Mouse (Mus musculus) midbrain, embryonic 14.5 days (tissue): ENCODE results near the gene Usp6nl. TPM values are rescaled to one million over a fixed set of nuclear protein-coding genes. Genes with fewer than 3 reads are reported as not detected.

Source experiments
- ATAC-seq: fragments of 200-750 bp; cut with Nextera tagmentation; 2 replicates; pipeline ENCODE4 v1.8.0; 2017; ENCODE audit warnings: moderate number of reproducible peaks, moderate library complexity; ENCODE audit not compliant: low FRiP score, low TSS enrichment
- DNase-seq: peaks from one replicate; pipeline ENCODE4 v3.0.0-alpha.2; 2015
- H3K27ac ChIP-seq: fragments of 300-500 bp; sonication (generic); replicated peaks from 2 replicates; pipeline ENCODE4 v1.5.1; 2014; ENCODE audit warnings: mild to moderate bottlenecking, low read depth, low read length, moderate library complexity
- H3K27me3 ChIP-seq: fragments of 300-500 bp; sonication (generic); 2 replicates; pipeline ENCODE4 v1.6.1; 2014; ENCODE audit warnings: low read length, control low read depth, mixed read lengths; ENCODE audit not compliant: control insufficient read depth, insufficient read depth
- H3K36me3 ChIP-seq: fragments of 300-500 bp; sonication (generic); 2 replicates; pipeline ENCODE4 v1.6.1; 2014; ENCODE audit warnings: low read length, control low read depth; ENCODE audit not compliant: control insufficient read depth, insufficient read depth
- H3K4me1 ChIP-seq: fragments of 300-500 bp; sonication (generic); 2 replicates; pipeline ENCODE4 v1.6.1; 2014; ENCODE audit warnings: mild to moderate bottlenecking, antibody characterized with exemption, low read length, control low read depth; ENCODE audit not compliant: control insufficient read depth, insufficient read depth
- H3K4me2 ChIP-seq: fragments of 300-500 bp; sonication (generic); 2 replicates; pipeline ENCODE4 v1.6.1; 2014; ENCODE audit warnings: mild to moderate bottlenecking, low read length, moderate library complexity
- H3K4me3 ChIP-seq: fragments of 300-500 bp; sonication (generic); replicated peaks from 2 replicates; pipeline ENCODE4 v1.5.1; 2014; ENCODE audit warnings: low read depth, low read length
- H3K9ac ChIP-seq: fragments of 300-500 bp; sonication (generic); replicated peaks from 2 replicates; pipeline ENCODE4 v1.6.1; 2014; ENCODE audit warnings: mild to moderate bottlenecking, low read length, moderate library complexity
- H3K9me3 ChIP-seq: fragments of 300-500 bp; sonication (generic); 2 replicates; pipeline ENCODE4 v1.6.1; 2016; ENCODE audit warnings: low read length, control low read depth, mixed read lengths; ENCODE audit not compliant: control insufficient read depth
- WGBS: fragments of 180-500 bp; shearing (Covaris S2); extraction: QIAGEN DNeasy Blood & Tissue Kit; methylation state at CpG from one replicate; pipeline ENCODE4 v1.1.7; 2014; 5-methylcytosine and 5-hydroxymethylcytosine counted together
- polyA plus RNA-seq: library from polyadenylated mRNA; unstranded; fragments of >200 nt; fragmentation: Nextera tagmentation; extraction: Ambion mirVana; gene quantifications from 2 replicates; pipeline ENCODE4 v1.2.1, GENCODE M21; 2014

Usp6nl gene
- polyA plus RNA-seq, 1 experiment from 2014 or later, result 13.7 TPM

DNA sequence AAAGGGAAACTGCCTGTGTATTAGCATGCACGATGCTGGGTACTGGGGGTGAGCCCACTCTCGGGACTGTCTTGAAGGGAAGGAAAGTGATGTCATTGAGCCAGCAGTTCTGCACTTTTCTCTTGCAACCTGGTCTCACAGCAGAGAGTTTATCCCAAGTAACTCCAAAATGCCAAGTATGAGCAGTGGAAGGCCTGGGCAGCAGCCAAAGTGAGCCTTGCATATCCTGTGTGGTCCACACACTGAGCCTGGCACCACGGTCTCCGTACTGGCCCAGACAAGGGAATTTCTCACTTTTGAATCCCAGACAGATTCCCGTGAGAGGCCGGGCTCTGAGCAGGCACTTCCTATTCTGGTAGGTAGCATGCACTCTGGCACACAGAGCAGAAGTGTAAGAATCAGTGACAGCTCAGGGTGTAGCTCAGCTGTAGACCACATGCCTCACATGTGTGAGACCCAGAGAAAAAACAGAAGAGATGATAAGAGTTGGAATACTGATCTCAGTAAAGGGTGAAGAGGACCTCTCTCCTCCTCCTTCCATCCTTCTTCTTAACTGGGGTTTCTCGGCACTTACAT lies 132.6 kb downstream of the Usp6nl start:
- H3K27ac ChIP-seq, result no peak overlapping the region
- ATAC-seq, result 0 out of 2 replicates have a peak, but pooled peaks have one; percentile 10
- DNase-seq, result no peak

DNA sequence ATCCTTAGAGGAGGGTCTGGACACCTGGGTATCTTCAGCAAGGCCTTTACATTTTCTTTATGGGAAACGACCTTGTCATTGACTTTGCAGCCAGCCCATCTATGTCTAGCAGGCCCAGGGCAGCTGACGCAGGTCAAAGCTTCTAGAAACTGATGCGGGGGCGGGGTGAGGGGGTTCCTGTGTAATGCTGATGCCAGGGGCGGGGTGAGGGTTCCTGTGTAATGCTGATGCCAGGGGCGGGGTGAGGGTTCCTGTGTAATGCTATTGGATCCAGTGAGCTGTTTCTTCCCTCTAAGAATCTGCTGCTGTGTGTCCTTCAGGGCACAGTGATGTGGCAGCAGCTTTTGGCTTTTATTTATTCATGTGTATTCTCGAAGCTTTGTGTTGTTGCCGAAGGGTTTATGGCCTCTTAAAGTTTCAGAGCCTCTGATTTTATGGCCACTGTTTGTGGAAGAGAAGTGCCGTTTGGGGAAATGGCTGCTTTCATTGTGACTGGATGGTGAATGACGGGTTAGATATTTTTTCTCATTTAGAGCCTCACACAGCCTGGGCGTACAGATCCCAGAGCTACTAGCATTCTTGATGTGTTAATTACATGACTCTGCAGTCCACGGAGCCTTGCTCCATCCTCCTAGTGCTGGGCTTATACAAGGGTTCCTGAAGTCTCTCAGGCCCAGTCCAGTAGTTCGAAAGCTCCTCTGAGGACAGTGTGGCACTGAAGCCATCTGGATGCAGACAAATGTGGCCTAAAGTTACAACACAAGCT lies 137.0 kb downstream of the Usp6nl start:
- H3K27ac ChIP-seq, result no peak overlapping the region
- no peak overlapping the region for H3K4me2 ChIP-seq
- no peaks in the 10 kb centered on the region for H3K36me3 ChIP-seq
- 57% methylated on average over 13 of the region's 13 CpGs for WGBS
- H3K4me3 ChIP-seq, result no peak overlapping the region
- DNase-seq (no peak), ATAC-seq (no peak)
- no peaks in the 10 kb centered on the region for H3K27me3 ChIP-seq
- H3K9ac ChIP-seq, result no peak overlapping the region
- H3K9me3 ChIP-seq, result no peaks in the 10 kb centered on the region; the same call in 1 of the 2 replicates
- H3K4me1 ChIP-seq, result no peaks in the 10 kb centered on the region

More for the DNA sequence above, 132.6 kb downstream of the Usp6nl start:
- Histone ChIP-seq H3K4me2 (no peak overlapping the region), H3K4me3 (no peak overlapping the region), H3K4me1 (no peaks in the 10 kb centered on the region), H3K9me3 (no peaks in the 10 kb centered on the region), H3K9ac (no peak overlapping the region), H3K27me3 (no peaks in the 10 kb centered on the region), H3K36me3 (no peaks in the 10 kb centered on the region)
- WGBS, result 80% methylated on average over 7 of the region's 7 CpGs

DNA sequence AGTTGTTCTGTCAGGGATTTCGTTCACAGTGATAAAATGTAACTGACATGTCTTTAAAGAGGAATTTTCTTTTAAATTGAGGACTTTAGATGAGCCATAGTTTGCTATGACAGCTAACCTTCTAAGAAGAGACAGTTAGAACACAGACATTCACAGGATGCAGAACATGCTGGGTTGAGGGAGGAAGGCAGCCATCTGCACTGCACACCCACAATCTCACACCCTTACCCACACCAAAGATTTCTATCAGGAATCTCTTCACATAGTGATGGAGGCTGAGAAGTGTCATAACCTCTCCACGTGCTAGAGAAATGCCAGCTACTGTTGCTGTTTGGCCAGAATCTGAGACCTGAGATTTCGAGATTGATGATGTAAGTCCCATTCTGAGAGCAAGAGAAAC lies 139.8 kb downstream of the Usp6nl start:
- WGBS, result 90% methylated on average over 3 of the region's 3 CpGs
- Histone ChIP-seq H3K4me2 (no peak overlapping the region), H3K27ac (no peak overlapping the region), H3K27me3 (no peaks in the 10 kb centered on the region), H3K9me3 (no peaks in the 10 kb centered on the region; the same call in 1 of the 2 replicates), H3K4me3 (no peak overlapping the region), H3K36me3 (no peaks in the 10 kb centered on the region), H3K4me1 (no peaks in the 10 kb centered on the region), H3K9ac (no peak overlapping the region)
- DNase-seq (no peak), ATAC-seq (no peak)

DNA sequence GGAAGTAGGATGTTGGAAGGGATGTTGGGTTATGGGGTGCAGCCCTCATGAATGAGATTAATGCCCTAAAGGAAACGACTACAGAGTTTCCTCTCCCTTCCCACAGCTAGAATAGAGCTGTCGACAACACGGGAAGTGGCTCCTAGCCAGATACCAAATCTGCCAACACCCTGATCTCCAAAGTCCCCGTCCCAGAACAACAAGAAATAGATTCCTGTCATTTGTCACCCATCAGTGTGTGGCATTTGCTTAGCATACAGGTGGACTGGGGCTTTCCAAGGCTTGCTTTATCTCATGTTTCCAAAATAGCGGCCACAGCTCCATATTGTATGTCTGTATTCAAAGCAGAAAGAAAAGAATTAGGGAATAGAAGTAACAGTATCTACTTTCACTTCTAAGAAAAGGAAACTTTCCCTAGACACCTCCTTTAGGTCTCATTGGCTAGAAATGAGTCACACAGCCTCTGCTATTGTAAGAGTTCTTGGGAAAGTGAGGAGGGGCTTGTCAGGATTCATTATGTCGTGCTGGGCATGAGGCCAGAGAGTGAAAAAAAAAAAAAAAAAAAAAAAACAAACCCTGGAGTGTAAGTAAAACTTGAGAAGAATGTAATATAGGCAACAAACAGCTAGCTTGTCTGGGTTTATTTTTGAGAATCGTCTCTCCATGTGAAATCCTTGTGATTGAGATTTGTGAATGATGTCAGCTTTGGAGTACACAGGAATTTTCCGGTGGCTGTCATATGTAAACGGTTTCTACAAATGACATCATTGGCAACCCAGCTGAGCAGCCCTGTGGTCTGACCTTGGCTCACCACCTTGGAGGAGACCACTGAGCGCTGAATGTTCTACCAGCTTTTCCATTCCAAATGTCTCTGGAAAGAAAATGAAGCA lies 141.6 kb downstream of the Usp6nl start:
- Histone ChIP-seq H3K27ac (peak overlapping the region; percentile 21), H3K4me1 (no peaks in the 10 kb centered on the region), H3K9me3 (no peaks in the 10 kb centered on the region; the same call in 1 of the 2 replicates), H3K36me3 (no peaks in the 10 kb centered on the region), H3K4me3 (no peak overlapping the region), H3K9ac (no peak overlapping the region), H3K4me2 (no peak overlapping the region), H3K27me3 (no peaks in the 10 kb centered on the region)
- ATAC-seq (peak; percentile 84), DNase-seq (peak; percentile 65)
- 30% methylated on average over 10 of the region's 10 CpGs for WGBS

DNA sequence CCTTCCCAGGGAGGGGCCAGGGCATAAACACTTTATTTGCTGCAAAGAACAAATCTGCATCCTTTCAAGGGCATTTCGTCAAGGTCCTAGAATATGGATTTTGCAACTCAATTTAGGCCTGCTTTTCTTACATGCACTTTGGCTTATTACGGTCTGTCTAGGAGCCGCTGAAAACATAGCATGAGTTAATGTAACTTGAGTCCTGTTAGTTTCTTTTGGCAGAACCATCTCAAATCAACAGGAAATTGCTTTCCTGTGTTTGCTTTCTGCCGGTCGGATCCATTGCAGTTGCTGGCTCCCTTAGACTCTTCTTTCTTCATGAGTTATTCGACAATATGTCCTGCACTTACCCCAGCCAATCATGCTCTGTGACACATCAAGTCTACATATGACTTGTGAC lies 143.9 kb downstream of the Usp6nl start:
- DNase-seq, result no peak
- Histone ChIP-seq H3K4me2 (no peak overlapping the region), H3K36me3 (no peaks in the 10 kb centered on the region), H3K4me3 (no peak overlapping the region), H3K27ac (no peak overlapping the region), H3K27me3 (no peaks in the 10 kb centered on the region), H3K9ac (no peak overlapping the region), H3K9me3 (no peaks in the 10 kb centered on the region), H3K4me1 (peaks cover 5% of the 10 kb centered on the region; the same call in 1 of the 2 replicates)
- 95% methylated on average over 6 of the region's 6 CpGs for WGBS
- no peak for ATAC-seq

DNA sequence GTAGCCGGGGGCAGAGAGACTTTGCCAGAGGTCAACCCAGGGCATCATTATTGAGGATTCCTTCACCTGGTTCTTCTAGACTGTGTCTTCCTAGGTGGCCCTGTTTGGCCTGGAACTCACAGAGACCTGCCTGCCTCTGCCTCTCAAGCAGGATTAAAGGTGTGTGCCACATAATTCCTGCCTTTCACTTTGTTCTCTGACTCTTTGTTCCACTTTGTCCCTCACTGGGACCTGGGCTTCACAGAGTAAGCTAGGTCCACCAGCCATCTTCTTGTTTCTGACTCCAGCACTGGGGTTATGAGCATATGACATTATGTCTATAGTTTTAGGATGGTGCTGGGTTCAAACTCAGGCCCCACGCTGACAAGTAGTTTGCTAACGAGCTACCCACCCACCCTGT lies 144.9 kb downstream of the Usp6nl start:
- no peak overlapping the region for H3K27ac ChIP-seq
- H3K27me3 ChIP-seq, result no peaks in the 10 kb centered on the region
- H3K4me1 ChIP-seq, result peaks cover 5% of the 10 kb centered on the region; the same call in 1 of the 2 replicates
- no peaks in the 10 kb centered on the region for H3K9me3 ChIP-seq
- no peak overlapping the region for H3K4me2 ChIP-seq
- ATAC-seq (no peak), DNase-seq (no peak)
- no peak overlapping the region for H3K4me3 ChIP-seq
- 97% methylated on average over 3 of the region's 3 CpGs for WGBS
- H3K9ac ChIP-seq, result no peak overlapping the region
- no peaks in the 10 kb centered on the region for H3K36me3 ChIP-seq

DNA sequence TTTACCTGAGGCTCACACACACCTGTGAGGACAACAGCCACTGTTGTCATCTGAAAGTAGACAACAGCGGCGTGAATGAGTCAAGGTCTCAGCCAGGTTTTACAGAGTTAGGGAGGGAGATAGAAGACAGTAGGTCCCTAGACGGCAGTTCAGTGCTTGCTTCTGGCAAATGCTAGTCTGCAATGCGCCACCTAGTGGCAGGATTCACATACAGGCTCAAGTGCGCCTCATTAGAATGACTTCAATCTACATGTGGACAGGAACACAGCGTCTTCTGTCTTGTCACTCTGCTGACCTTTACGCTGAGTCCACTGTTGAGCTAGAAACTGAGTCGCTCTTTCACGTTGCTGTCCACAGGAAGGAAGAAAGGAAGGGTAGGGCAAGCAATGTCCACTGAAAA lies 146.7 kb downstream of the Usp6nl start:
- H3K27me3 ChIP-seq, result no peaks in the 10 kb centered on the region
- no peaks in the 10 kb centered on the region for H3K9me3 ChIP-seq
- H3K4me3 ChIP-seq, result no peak overlapping the region
- H3K9ac ChIP-seq, result no peak overlapping the region
- peaks cover 5% of the 10 kb centered on the region; the same call in 1 of the 2 replicates for H3K4me1 ChIP-seq
- DNase-seq, result peak; percentile 82
- no peak overlapping the region for H3K4me2 ChIP-seq
- no peak for ATAC-seq
- no peak overlapping the region for H3K27ac ChIP-seq
- H3K36me3 ChIP-seq, result no peaks in the 10 kb centered on the region
- WGBS, result 34% methylated on average over 9 of the region's 9 CpGs

DNA sequence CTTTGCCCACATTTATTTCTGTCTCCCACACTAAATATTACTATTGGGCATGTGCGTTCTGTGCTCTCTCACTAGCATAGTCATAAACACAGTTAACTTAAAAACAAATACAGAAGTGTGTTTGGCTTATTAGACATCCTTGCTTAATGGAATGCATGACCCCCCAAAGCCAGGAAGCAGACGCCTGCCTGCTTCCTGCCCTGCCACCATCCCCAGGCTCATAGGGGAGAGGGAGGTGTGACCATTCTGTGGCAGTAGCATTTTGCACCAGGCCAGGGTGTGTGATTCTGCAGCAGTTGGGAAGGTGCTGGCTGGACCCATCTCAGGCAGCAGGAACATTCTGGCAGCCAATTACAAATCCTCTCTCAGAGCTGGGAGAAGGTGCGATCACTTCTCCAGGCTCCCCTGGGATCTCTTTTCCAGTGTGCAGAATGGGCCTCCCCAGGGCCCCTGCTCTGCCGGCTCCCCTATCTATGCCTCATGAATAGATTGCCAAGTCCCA lies 148.7 kb downstream of the Usp6nl start:
- H3K27me3 ChIP-seq, result no peaks in the 10 kb centered on the region
- H3K9ac ChIP-seq, result no peak overlapping the region; the same call in 1 of the 2 replicates
- H3K4me1 ChIP-seq, result peaks cover 5% of the 10 kb centered on the region; the same call in 1 of the 2 replicates
- H3K4me3 ChIP-seq, result no peak overlapping the region
- no peak overlapping the region for H3K4me2 ChIP-seq
- 64% methylated on average over 4 of the region's 4 CpGs for WGBS
- H3K36me3 ChIP-seq, result no peaks in the 10 kb centered on the region
- DNase-seq (no peak), ATAC-seq (0 out of 2 replicates have a peak, but pooled peaks have one; percentile 12)
- H3K27ac ChIP-seq, result no peak overlapping the region
- H3K9me3 ChIP-seq, result no peaks in the 10 kb centered on the region
